In genomic region chr16:93607669-93608101, GRCm38 (mm10) we compare ENCODE assay signal across 8 mouse cellular contexts. TPM values are rescaled to one million over a fixed set of nuclear protein-coding genes. Genes with fewer than 3 reads are reported as not detected.
DNase-seq lines count a peak whose midpoint lies in the region; ATAC-seq lines count a peak whose summit lies in the region.

No protein-coding gene starts in this region.

- WGBS in hindbrain, embryonic 14.5 days: under 1% methylated on average over 32 of the region's 32 CpGs

- H3K4me2 ChIP-seq in hindbrain, embryonic 14.5 days (replicated peaks): peak overlapping the region; percentile 63

- peak overlapping the region; percentile 71 for H3K9ac ChIP-seq in hindbrain, embryonic 14.5 days

- H3K4me1 ChIP-seq in hindbrain, embryonic 14.5 days (replicated peaks; ENCODE audit: control insufficient read depth, insufficient read depth, low read length): peaks cover 23% of the 10 kb centered on the region

- no peaks in the 10 kb centered on the region for H3K9me3 ChIP-seq in hindbrain, embryonic 14.5 days (ENCODE audit: control insufficient read depth, low read length)

- peaks cover 26% of the 10 kb centered on the region for H3K36me3 ChIP-seq in hindbrain, embryonic 14.5 days (replicated peaks; ENCODE audit: control insufficient read depth, insufficient read depth)

- ATAC-seq in hindbrain, embryonic 14.5 days (ENCODE audit: low FRiP score): peak; percentile 37

- DNase-seq in NIH3T3 (ENCODE audit: low read depth): peak; percentile 94
- DNase-seq in cerebellum, postnatal 14 days: peak; percentile 89 to 90
- DNase-seq in frontal cortex, postnatal 25 days (ENCODE audit: low spot score in 2 of 2): peak; percentile 59 to 73
- peak; percentile 92 for DNase-seq in hindbrain, embryonic 14.5 days (ENCODE audit: low spot score)
- DNase-seq in layer of hippocampus, postnatal 36 days: peak; percentile 82 to 85
- peak; percentile 91 for DNase-seq in lung, postnatal 36 days
- peak; percentile 85 for DNase-seq in retina, embryonic 14.5 days (ENCODE audit: low spot score)
- peak; percentile 90 for DNase-seq in thymus, postnatal 36 days

- peak overlapping the region; percentile 55 for H3K4me3 ChIP-seq in hindbrain, embryonic 14.5 days (replicated peaks; ENCODE audit: low read length)

- peak overlapping the region; percentile 75 for H3K27ac ChIP-seq in hindbrain, embryonic 14.5 days

- no peaks in the 10 kb centered on the region for H3K27me3 ChIP-seq in hindbrain, embryonic 14.5 days (ENCODE audit: control insufficient read depth, insufficient read depth, low read length)

RNA-seq across cellular contexts. Expression of gene Cbr1, which starts 2.0 kb away (rescaled TPM):
- polyA plus RNA-seq in hindbrain, embryonic 14.5 days (2014; fragmentation: Nextera tagmentation; extraction: Ambion mirVana): 129 and 134 TPM in 2 replicates
- total RNA-seq in layer of hippocampus, postnatal 36 days (2021): 10 to 100 TPM; 70.2 to 72.8 TPM

RNA-seq across cellular contexts. Expression of gene Setd4, which starts 3.8 kb away (rescaled TPM):
- polyA plus RNA-seq in hindbrain, embryonic 14.5 days (2014; fragmentation: Nextera tagmentation; extraction: Ambion mirVana): 15.0 and 16.4 TPM in 2 replicates
- total RNA-seq in layer of hippocampus, postnatal 36 days (2021): 10 to 100 TPM; 10.1 to 13.8 TPM

RNA-seq across cellular contexts. Expression of gene Gm5678, which starts 20.2 kb away (rescaled TPM):
- polyA plus RNA-seq in hindbrain, embryonic 14.5 days (2014; fragmentation: Nextera tagmentation; extraction: Ambion mirVana): not detected in 2 replicates
- 1 to 10 TPM; 2.8 to 4.1 TPM for total RNA-seq in layer of hippocampus, postnatal 36 days (2021)

Comparison
In these comparisons a context has a peak if more than half of its experiments do, and no peak if none do; other contexts are left out.
1. Peak in every context shown above with its lines: DNase-seq, ATAC-seq, H3K4me3 ChIP-seq and H3K27ac ChIP-seq.